Mouse (Mus musculus) spleen, postnatal 0 days (tissue): ENCODE data around the gene Gm11565. TPM values are rescaled to one million over a fixed set of nuclear protein-coding genes. Genes with fewer than 3 reads are reported as not detected.

ENCODE experiments used
- polyA plus RNA-seq: library from polyadenylated mRNA; unstranded; fragments of >200 nt; fragmentation: Nextera tagmentation; extraction: Ambion mirVana; gene quantifications from 2 replicates; pipeline ENCODE4 v1.2.1, GENCODE M21; 2015

The Gm11565 gene
- not detected in 2 replicates for polyA plus RNA-seq

GRCm38 (mm10) chr11:99914451-99914850, at the start of gene Gm11565:
TSS of gene Gm11565 (plus strand) at chr11:99914751.

DNA sequence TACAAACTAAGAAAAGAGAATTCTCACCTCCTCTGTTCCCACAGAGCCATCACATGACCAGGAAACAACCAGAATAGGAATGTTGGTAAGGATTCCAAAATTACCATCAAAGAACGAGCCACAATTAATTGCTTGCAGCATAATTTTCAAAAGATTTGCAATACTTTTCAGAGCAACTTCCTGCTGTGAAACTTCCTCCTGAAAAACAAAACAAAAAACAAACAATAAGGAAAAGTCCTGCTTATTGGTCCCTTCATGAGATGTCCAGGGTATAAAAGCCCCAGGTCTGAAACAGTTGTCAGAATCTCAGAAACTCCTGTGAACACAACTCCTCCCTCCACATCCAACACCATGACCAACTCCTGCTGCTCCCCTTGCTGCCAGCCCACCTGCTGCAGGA, 41.5 kb upstream of the Gm11565 start, which contains the start of gene Krtap9-1:
Krtap9-1 (plus strand) TSS at position 301 of the 400 bp plus-strand sequence.

GRCm38 (mm10) chr11:99878887-99879286, 35.7 kb upstream of the Gm11565 start, which contains the start of gene Gm11567:
TSS of gene Gm11567 (plus strand) at chr11:99879187.

GRCm38 (mm10) chr11:99907620-99908019, 6.9 kb upstream of the Gm11565 start, which contains the start of gene Krtap31-1:
TSS of gene Krtap31-1 (plus strand) at chr11:99907920.

DNA sequence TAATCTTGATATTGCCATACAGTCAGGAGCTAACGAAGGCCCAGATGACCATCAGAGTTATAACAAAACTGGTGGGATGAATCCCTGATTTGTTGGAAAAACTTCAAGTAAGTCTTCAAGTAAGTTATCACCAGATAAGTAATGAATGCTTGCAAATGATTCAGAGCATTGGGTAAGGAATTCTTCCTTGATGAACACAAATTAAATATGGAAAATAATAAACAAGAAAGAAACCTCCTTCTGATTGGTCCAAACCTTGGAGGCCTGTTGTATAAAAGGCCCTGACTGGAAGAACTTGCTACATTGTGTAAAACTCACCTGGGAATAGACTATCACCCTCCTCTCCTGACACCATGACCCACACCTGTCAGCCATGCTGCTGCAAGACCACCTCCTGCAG, 21.4 kb downstream of the Gm11565 start, which contains the start of gene Krtap31-2:
Krtap31-2 (plus strand) TSS at position 301 of the 400 bp plus-strand sequence.

GRCm38 (mm10) chr11:99948175-99948574, 33.6 kb downstream of the Gm11565 start, which contains the start of gene Krtap9-5:
TSS of gene Krtap9-5 (plus strand) at chr11:99948475.

Other genes starting within 250 kb of the Gm11565 start
- gene Krtap4-6, start 248.8 kb upstream of the Gm11565 start, polyA plus RNA-seq = not detected in 2 replicates
- gene Gm14190, start 224.0 kb upstream of the Gm11565 start, polyA plus RNA-seq = not detected in 2 replicates
- gene Gm14180, start 180.5 kb upstream of the Gm11565 start, polyA plus RNA-seq = not detected in 2 replicates
- not detected in 2 replicates for gene Gm11595, start 141.8 kb upstream of the Gm11565 start, polyA plus RNA-seq
- gene Krtap4-8, start 134.0 kb upstream of the Gm11565 start, polyA plus RNA-seq = not detected in 2 replicates
- gene Krtap4-9, start 129.6 kb upstream of the Gm11565 start, polyA plus RNA-seq = not detected in 2 replicates
- not detected in 2 replicates for gene Gm11596, start 121.3 kb upstream of the Gm11565 start, polyA plus RNA-seq
- gene Gm11569, start 115.8 kb upstream of the Gm11565 start, polyA plus RNA-seq = not detected in 2 replicates
- gene Gm11554, start 110.3 kb upstream of the Gm11565 start, polyA plus RNA-seq = not detected in 2 replicates
- gene Krtap4-13, start 104.9 kb upstream of the Gm11565 start, polyA plus RNA-seq = not detected in 2 replicates
- not detected in 2 replicates for gene Gm11564, start 99.1 kb upstream of the Gm11565 start, polyA plus RNA-seq
- gene 2300003K06Rik, start 76.7 kb upstream of the Gm11565 start, polyA plus RNA-seq = not detected in 2 replicates
- gene Krtap4-16, start 63.1 kb upstream of the Gm11565 start, polyA plus RNA-seq = not detected in 2 replicates
- not detected in 2 replicates for gene Gm11568, start 56.8 kb upstream of the Gm11565 start, polyA plus RNA-seq
- not detected in 2 replicates for gene Gm11559, start 50.3 kb upstream of the Gm11565 start, polyA plus RNA-seq
- gene Krtap9-1, start 41.4 kb upstream of the Gm11565 start, polyA plus RNA-seq = not detected in 2 replicates
- not detected in 2 replicates for gene Gm11567, start 35.6 kb upstream of the Gm11565 start, polyA plus RNA-seq
- gene Krtap31-1, start 6.8 kb upstream of the Gm11565 start, polyA plus RNA-seq = not detected in 2 replicates
- gene Krtap31-2, start 21.5 kb downstream of the Gm11565 start, polyA plus RNA-seq = not detected in 2 replicates
- gene Krtap9-5, start 33.7 kb downstream of the Gm11565 start, polyA plus RNA-seq = not detected in 2 replicates
- gene Krtap29-1, start 64.3 kb downstream of the Gm11565 start, polyA plus RNA-seq = not detected in 2 replicates
- gene Krtap16-1, start 71.8 kb downstream of the Gm11565 start, polyA plus RNA-seq = not detected in 2 replicates
- not detected in 2 replicates for gene Krtap17-1, start 79.2 kb downstream of the Gm11565 start, polyA plus RNA-seq
- gene Krt33a, start 101.5 kb downstream of the Gm11565 start, polyA plus RNA-seq = not detected in 2 replicates
- not detected in 2 replicates for gene Krt33b, start 115.1 kb downstream of the Gm11565 start, polyA plus RNA-seq
- not detected in 2 replicates for gene Krt34, start 126.8 kb downstream of the Gm11565 start, polyA plus RNA-seq
- gene Krt31, start 135.8 kb downstream of the Gm11565 start, polyA plus RNA-seq = not detected in 2 replicates
- gene Krt32, start 173.5 kb downstream of the Gm11565 start, polyA plus RNA-seq = not detected in 2 replicates
- not detected in 2 replicates for gene Krt35, start 181.5 kb downstream of the Gm11565 start, polyA plus RNA-seq
- gene Krt36, start 190.9 kb downstream of the Gm11565 start, polyA plus RNA-seq = not detected in 2 replicates
- 0.12 and 0.38 TPM in 2 replicates for gene Krt13, start 206.8 kb downstream of the Gm11565 start, polyA plus RNA-seq
- 1.00 and 1.1 TPM in 2 replicates for gene Krt15, start 221.2 kb downstream of the Gm11565 start, polyA plus RNA-seq
- gene Krt19, start 233.9 kb downstream of the Gm11565 start, polyA plus RNA-seq = 39.8 and 40.8 TPM in 2 replicates